Mouse (Mus musculus) embryonic facial prominence, embryonic 15.5 days (tissue): ENCODE results near the gene Bcl2a1b. TPM values are rescaled to one million over a fixed set of nuclear protein-coding genes. Genes with fewer than 3 reads are reported as not detected.
"Not testable (repeated sequence)": the region's sequence is repeated elsewhere in the genome, so short reads cannot be mapped to it uniquely, and the experiment has no call there.

Source experiments
- ATAC-seq: fragments of 200-750 bp; cut with Nextera tagmentation; 2 replicates; pipeline ENCODE4 v1.8.0; 2017; ENCODE audit warnings: low read depth, moderate TSS enrichment; ENCODE audit not compliant: insufficient number of reproducible peaks, low FRiP score, low TSS enrichment
- H3K27ac ChIP-seq: fragments of 300-500 bp; sonication (generic); replicated peaks from 2 replicates; pipeline ENCODE4 v1.5.1; 2015; ENCODE audit warnings: mild to moderate bottlenecking, inconsistent platforms
- H3K27me3 ChIP-seq: fragments of 300-500 bp; sonication (generic); 2 replicates; pipeline ENCODE4 v1.6.1; 2015; ENCODE audit warnings: inconsistent platforms
- H3K36me3 ChIP-seq: fragments of 300-500 bp; sonication (generic); 2 replicates; pipeline ENCODE4 v1.6.1; 2015; ENCODE audit warnings: mild to moderate bottlenecking, inconsistent platforms
- H3K4me1 ChIP-seq: fragments of 300-500 bp; sonication (generic); 2 replicates; pipeline ENCODE4 v1.6.1; 2015; ENCODE audit warnings: inconsistent platforms
- H3K4me2 ChIP-seq: fragments of 300-500 bp; sonication (generic); replicated peaks from 2 replicates; pipeline ENCODE4 v1.6.1; 2015; ENCODE audit warnings: mild to moderate bottlenecking, inconsistent platforms
- H3K4me3 ChIP-seq: fragments of 300-500 bp; sonication (generic); replicated peaks from 2 replicates; pipeline ENCODE4 v1.5.1; 2015; ENCODE audit warnings: mild to moderate bottlenecking, inconsistent platforms
- H3K9ac ChIP-seq: fragments of 300-500 bp; sonication (generic); 2 replicates; pipeline ENCODE4 v1.6.1; 2015; ENCODE audit warnings: inconsistent platforms
- H3K9me3 ChIP-seq: fragments of 300-500 bp; sonication (generic); replicated peaks from 2 replicates; pipeline ENCODE4 v1.6.1; 2016; ENCODE audit warnings: inconsistent platforms
- WGBS: fragments of 180-500 bp; shearing (Covaris S2); methylation state at CpG from one replicate; pipeline ENCODE4 v1.1.7; 2015; 5-methylcytosine and 5-hydroxymethylcytosine counted together
- polyA plus RNA-seq: library from polyadenylated mRNA; unstranded; fragments of >200 nt; fragmentation: Nextera tagmentation; extraction: Ambion mirVana; gene quantifications from 2 replicates; pipeline ENCODE4 v1.2.1, GENCODE M21; 2015

Gene Bcl2a1b
- polyA plus RNA-seq, 1 experiment from 2014 or later, result 1.0 TPM

- H3K9me3 ChIP-seq, H3K9ac ChIP-seq, H3K36me3 ChIP-seq, H3K4me1 ChIP-seq, H3K27me3 ChIP-seq: not testable (repeated sequence)
- WGBS, result 1% methylated on average over 15 of the region's 44 CpGs
- ATAC-seq, result peak; percentile 94
- H3K4me2 ChIP-seq, result peak overlapping the region; percentile 46
- 0 out of 2 replicates have a peak overlapping the region, but pooled peaks have one; percentile 71 for H3K27ac ChIP-seq
- H3K4me3 ChIP-seq, result peak overlapping the region; percentile 38
Measured at GRCm38 (mm10) chr9:89211065-89211858, 12.3 kb downstream of the Bcl2a1b start.

DNA sequence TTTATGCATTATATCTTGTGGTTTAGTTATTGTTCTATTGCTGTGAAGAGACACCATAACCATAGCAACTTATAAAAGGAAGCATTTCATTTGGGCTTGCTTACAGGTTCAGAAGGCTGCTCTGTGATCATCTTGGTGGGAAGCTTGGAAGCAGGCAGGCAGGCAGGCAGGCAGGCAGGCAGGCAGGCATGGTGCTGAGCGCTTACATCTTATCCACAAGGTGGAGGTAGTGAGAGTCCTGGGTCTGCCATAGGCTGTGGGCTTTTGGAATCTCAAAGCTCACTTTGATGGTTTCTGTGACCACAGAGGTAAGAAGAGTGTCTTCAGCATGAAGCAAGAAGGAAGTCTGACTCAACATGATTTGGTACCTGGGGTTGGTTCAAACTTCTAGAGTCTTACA, 13.4 kb downstream of the Bcl2a1b start:
- H3K27ac ChIP-seq, H3K4me2 ChIP-seq, H3K4me1 ChIP-seq, H3K9me3 ChIP-seq, H3K9ac ChIP-seq, H3K36me3 ChIP-seq, ATAC-seq, H3K27me3 ChIP-seq, H3K4me3 ChIP-seq: not testable (repeated sequence)
- WGBS, result 28% methylated on average over 1 of the region's 1 CpGs

DNA sequence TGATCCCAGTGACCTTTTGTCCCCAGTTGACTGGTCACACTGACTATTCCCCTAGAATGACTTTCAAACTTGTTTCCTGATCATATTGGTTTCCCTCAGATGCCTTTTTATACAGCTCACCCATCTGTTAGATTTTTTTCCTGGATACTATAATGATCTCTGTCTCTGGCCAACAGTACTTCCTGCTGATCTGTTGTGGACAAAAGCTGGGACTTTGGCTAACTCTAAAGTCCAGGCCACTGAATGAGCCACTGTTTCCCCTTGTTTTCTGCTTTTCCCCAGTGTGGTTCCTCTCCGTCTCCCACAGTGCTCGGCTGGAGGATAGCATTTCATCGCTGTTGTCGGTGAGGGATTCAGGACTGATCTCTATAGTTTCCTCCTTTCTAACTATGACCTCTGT, 19.2 kb downstream of the Bcl2a1b start:
- H3K4me3 ChIP-seq, H3K4me1 ChIP-seq, H3K9ac ChIP-seq, H3K4me2 ChIP-seq, ATAC-seq, H3K9me3 ChIP-seq, H3K27ac ChIP-seq, H3K27me3 ChIP-seq, H3K36me3 ChIP-seq: not testable (repeated sequence)
- WGBS, result 85% methylated on average over 4 of the region's 4 CpGs

DNA sequence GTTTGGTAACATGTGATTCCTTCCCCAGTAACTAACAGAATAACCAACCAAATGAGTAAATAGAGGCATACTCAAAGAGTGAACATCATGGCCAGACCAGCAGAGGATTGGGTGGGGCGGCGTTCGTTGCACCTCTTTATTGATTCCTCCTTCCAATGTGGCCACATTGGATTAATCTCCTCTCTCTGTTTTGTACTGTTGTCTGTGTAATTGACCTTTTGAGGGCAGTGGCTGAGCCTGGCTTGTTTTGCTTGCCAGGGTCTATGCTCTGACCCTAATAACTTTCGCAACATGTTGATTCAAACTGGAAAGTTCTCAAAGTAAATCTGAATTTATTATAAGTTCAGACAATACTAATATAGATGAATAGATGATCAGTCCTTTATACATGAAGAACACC, 20.7 kb downstream of the Bcl2a1b start:
- ATAC-seq, H3K9me3 ChIP-seq, H3K9ac ChIP-seq, H3K4me1 ChIP-seq, H3K27ac ChIP-seq, H3K4me2 ChIP-seq, H3K27me3 ChIP-seq, H3K36me3 ChIP-seq, H3K4me3 ChIP-seq: not testable (repeated sequence)
- 93% methylated on average over 3 of the region's 4 CpGs for WGBS

- not testable (repeated sequence) for H3K9me3 ChIP-seq, H3K36me3 ChIP-seq, H3K4me2 ChIP-seq, H3K27me3 ChIP-seq, H3K9ac ChIP-seq, H3K4me1 ChIP-seq, ATAC-seq, H3K27ac ChIP-seq, H3K4me3 ChIP-seq
- WGBS, result 80% methylated on average over 6 of the region's 6 CpGs
Measured at GRCm38 (mm10) chr9:89220704-89221287, 21.8 kb downstream of the Bcl2a1b start.

DNA sequence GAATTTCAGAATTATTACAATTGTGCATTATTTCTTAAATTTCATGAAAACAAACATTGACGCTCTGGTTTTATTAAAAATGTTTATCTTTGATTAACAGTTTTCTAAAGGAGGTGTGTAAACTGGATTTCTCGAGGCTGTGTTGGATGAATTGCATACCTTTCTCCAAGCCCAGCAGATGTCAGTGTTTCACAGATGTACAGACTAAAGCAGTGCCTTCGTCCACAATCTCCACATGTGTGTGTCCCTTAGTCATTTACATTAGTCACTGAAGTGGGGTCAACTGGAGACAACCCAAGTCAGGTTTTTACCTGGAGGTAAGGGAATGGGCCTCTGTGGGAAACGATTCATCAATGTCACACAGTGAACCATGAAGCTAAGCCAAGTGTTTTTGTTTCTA, 27.1 kb downstream of the Bcl2a1b start:
- no peak for ATAC-seq
- no peaks in the 10 kb centered on the region for H3K4me1 ChIP-seq
- H3K4me2 ChIP-seq, result no peak overlapping the region
- H3K27ac ChIP-seq, result no peak overlapping the region
- H3K4me3 ChIP-seq, result no peak overlapping the region
- WGBS, result 53% methylated on average over 4 of the region's 4 CpGs
- H3K36me3 ChIP-seq, result no peaks in the 10 kb centered on the region
- H3K27me3 ChIP-seq, result no peaks in the 10 kb centered on the region
- no peaks in the 10 kb centered on the region for H3K9me3 ChIP-seq
- no peak overlapping the region for H3K9ac ChIP-seq

DNA sequence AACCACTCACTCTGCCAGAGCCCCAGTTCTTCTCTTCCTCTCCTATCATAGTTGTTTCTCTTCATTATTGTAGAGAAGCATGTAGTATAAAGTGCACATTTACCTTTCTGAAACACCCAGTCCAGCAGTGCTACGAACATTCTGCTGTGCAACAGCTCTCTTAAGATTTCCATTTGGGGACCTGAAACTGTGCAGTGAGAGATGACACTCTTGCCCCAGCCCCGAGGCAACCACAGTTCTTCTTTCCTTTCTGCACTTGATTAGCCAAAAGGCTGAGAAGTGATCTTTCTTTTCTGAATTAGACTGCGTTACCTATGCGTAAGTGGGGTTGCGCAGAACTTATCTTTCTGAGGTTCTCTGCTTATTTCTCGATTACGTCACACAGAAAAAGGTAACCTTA, 29.1 kb downstream of the Bcl2a1b start:
- 88% methylated on average over 7 of the region's 7 CpGs for WGBS
- H3K4me2 ChIP-seq, result no peak overlapping the region
- no peak overlapping the region for H3K9ac ChIP-seq
- H3K4me3 ChIP-seq, result no peak overlapping the region
- no peaks in the 10 kb centered on the region for H3K27me3 ChIP-seq
- H3K27ac ChIP-seq, result no peak overlapping the region
- H3K36me3 ChIP-seq, result no peaks in the 10 kb centered on the region
- no peaks in the 10 kb centered on the region for H3K4me1 ChIP-seq
- ATAC-seq, result no peak
- no peaks in the 10 kb centered on the region for H3K9me3 ChIP-seq

DNA sequence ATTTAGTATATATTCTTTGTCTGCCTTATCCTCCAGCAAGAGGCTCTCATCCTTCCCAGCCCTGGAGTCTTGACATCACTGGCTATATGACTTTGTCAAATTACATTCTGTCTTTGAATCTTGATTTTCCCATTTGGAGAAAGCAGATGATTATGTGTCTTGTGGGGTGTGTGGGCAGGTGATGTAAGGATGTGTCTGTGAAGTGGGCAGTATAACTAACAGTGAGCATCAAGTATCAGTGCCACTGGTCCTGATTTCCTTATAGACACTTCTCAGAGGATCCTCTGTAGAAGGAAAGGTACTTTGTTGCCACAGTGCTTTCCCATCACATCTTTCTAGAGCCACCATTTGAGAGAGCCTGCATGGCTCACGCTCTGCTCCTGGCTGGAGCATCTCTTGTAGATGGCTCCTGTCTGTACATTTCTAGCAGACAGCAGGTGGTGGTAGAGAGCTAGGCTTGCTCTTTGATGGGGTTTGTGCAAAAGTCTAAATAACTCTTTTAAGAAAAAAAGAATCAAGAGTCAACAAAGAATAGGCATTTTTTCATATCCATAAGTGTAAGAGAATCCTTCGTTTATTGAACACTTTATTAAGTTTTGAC, 32.0 kb downstream of the Bcl2a1b start:
- H3K9me3 ChIP-seq, H3K36me3 ChIP-seq, H3K27me3 ChIP-seq, H3K4me1 ChIP-seq, H3K4me3 ChIP-seq, ATAC-seq, H3K9ac ChIP-seq, H3K4me2 ChIP-seq, H3K27ac ChIP-seq: not testable (repeated sequence)
- 66% methylated on average over 2 of the region's 2 CpGs for WGBS

DNA sequence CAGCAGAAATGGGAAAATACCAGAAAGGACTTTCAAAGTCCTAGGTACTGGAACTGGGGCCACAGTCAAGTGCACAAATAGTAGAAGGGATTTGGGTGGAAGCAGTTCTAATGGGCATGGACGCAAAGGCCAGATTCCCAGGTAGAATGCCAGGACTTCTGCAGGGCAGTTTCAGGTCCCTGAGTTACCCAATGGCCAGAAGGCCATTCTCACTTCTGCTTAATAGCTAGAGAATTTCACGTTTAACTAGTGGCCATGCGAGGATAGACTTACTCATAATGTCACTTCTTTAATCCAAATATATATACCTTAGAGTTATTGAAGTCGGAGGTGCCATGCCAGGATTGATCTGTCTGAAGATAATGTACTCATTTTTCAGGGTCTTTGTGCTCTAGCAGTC, 38.1 kb downstream of the Bcl2a1b start:
- not testable (repeated sequence) for H3K9me3 ChIP-seq, ATAC-seq, H3K36me3 ChIP-seq, H3K4me1 ChIP-seq, H3K4me3 ChIP-seq, H3K4me2 ChIP-seq, H3K27ac ChIP-seq, H3K27me3 ChIP-seq, H3K9ac ChIP-seq
- WGBS, result 85% methylated on average over 4 of the region's 4 CpGs

GRCm38 (mm10) chr9:89238976-89239505, 40.0 kb downstream of the Bcl2a1b start:
- H3K4me2 ChIP-seq, H3K4me3 ChIP-seq, H3K4me1 ChIP-seq, H3K27me3 ChIP-seq, H3K36me3 ChIP-seq, H3K27ac ChIP-seq, H3K9ac ChIP-seq, ATAC-seq, H3K9me3 ChIP-seq: not testable (repeated sequence)
- WGBS, result 85% methylated on average over 4 of the region's 5 CpGs

- H3K9ac ChIP-seq, H3K4me2 ChIP-seq, H3K36me3 ChIP-seq, ATAC-seq, H3K27ac ChIP-seq, H3K27me3 ChIP-seq, H3K4me3 ChIP-seq, H3K9me3 ChIP-seq, H3K4me1 ChIP-seq: not testable (repeated sequence)
- 84% methylated on average over 3 of the region's 3 CpGs for WGBS
Measured at GRCm38 (mm10) chr9:89240516-89241019, 41.6 kb downstream of the Bcl2a1b start.
